Mouse (Mus musculus) lung, postnatal 0 days (tissue): Measurements from ENCODE around the gene Cnmd. TPM values are rescaled to one million over a fixed set of nuclear protein-coding genes. Genes with fewer than 3 reads are reported as not detected.
A peak's percentile ranks its signal among the peaks of the same experiment; 100 is the strongest.

ENCODE experiments used
- ATAC-seq: fragments of 200-750 bp; cut with Nextera tagmentation; 2 replicates; pipeline ENCODE4 v1.8.0; 2017; ENCODE audit warnings: moderate library complexity
- DNase-seq: peaks from one replicate; pipeline ENCODE4 v3.0.0-alpha.2; 2016; ENCODE audit warnings: low spot score
- H3K27ac ChIP-seq: fragments of 300-500 bp; sonication (generic); 2 replicates; pipeline ENCODE4 v1.5.1; 2014; ENCODE audit warnings: antibody characterized with exemption, mild to moderate bottlenecking, low read length, mixed read lengths
- H3K27me3 ChIP-seq: fragments of 300-500 bp; sonication (generic); replicated peaks from 2 replicates; pipeline ENCODE4 v1.6.1; 2014; ENCODE audit warnings: low read length, mixed read lengths; ENCODE audit not compliant: insufficient read depth
- H3K36me3 ChIP-seq: fragments of 300-500 bp; sonication (generic); 2 replicates; pipeline ENCODE4 v1.6.1; 2014; ENCODE audit warnings: low read length, mixed read lengths; ENCODE audit not compliant: insufficient read depth
- H3K4me1 ChIP-seq: fragments of 300-500 bp; sonication (generic); 2 replicates; pipeline ENCODE4 v1.6.1; 2014; ENCODE audit warnings: antibody characterized with exemption, low read depth, low read length, mixed read lengths; ENCODE audit not compliant: insufficient read depth
- H3K4me2 ChIP-seq: fragments of 300-500 bp; sonication (generic); replicated peaks from 2 replicates; pipeline ENCODE4 v1.6.1; 2014; ENCODE audit warnings: low read depth, mild to moderate bottlenecking, low read length, moderate library complexity, mixed read lengths
- H3K4me3 ChIP-seq: fragments of 300-500 bp; sonication (generic); 2 replicates; pipeline ENCODE4 v1.5.1; 2014; ENCODE audit warnings: low read depth, low read length
- H3K9ac ChIP-seq: fragments of 300-500 bp; sonication (generic); replicated peaks from 2 replicates; pipeline ENCODE4 v1.6.1; 2014; ENCODE audit warnings: low read depth, mild to moderate bottlenecking
- H3K9me3 ChIP-seq: fragments of 300-500 bp; sonication (generic); 2 replicates; pipeline ENCODE4 v1.6.1; 2016; ENCODE audit warnings: low read length, mixed read lengths
- CTCF ChIP-seq: IDR thresholded peaks from 2 replicates; pipeline ENCODE4 v1.5.1; 2016; ENCODE audit warnings: antibody characterized with exemption, mild to moderate bottlenecking
- EP300 ChIP-seq: IDR thresholded peaks from 2 replicates; pipeline ENCODE4 v1.6.1; 2016; ENCODE audit warnings: antibody characterized with exemption, mild to moderate bottlenecking, control low read depth
- WGBS: fragments of 180-500 bp; shearing (Covaris S2); extraction: QIAGEN DNeasy Blood & Tissue Kit; methylation state at CpG from one replicate; pipeline ENCODE4 v1.1.7; 2014; 5-methylcytosine and 5-hydroxymethylcytosine counted together
- polyA plus RNA-seq: library from polyadenylated mRNA; unstranded; fragments of >200 nt; fragmentation: Nextera tagmentation; extraction: Ambion mirVana; gene quantifications from 2 replicates; pipeline ENCODE4 v1.2.1, GENCODE M21; 2015

Gene Cnmd
- polyA plus RNA-seq, 1 experiment from 2014 or later, result 0.26 TPM

DNA sequence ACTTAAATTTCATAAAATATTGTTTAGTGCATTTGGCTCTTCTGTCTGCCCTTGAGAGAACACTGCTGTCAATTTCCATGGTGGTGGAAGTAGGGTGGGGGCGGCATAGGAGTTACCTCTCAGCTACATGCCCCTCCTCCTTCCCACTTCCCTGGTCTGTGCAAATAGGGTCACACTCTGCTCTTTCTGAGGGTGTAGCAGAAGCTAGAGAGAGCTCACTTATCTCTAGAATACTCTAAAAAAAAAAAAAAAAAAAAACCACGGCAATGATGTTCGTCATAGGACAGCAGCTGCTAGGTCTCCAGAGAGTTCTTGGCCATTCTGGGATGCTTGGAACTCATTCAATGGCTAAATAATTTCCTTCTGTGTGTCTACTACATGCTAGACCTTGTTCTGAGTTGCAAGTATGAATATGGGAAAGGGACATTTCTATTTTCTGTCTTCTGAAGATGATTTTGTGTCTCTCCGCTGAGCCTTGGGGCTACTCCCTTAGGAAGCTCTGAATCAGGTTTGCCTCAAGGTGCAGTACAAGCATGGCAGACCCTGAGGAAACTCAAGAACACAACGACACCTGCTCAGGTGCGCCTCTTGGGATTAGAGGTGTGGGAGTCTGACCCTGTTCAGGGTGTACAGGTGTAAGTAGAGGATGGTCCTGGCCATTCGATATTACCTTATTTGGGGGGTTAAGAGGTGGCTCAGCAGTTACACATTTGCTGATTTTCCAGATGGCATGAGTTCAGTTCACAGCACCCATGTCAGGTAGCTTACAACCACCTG, 28.3 kb upstream of the Cnmd start:
- ATAC-seq (no peak), DNase-seq (no peak)
- Histone ChIP-seq H3K9ac (no peak overlapping the region), H3K4me1 (no peaks in the 10 kb centered on the region), H3K36me3 (no peaks in the 10 kb centered on the region), H3K4me3 (no peak overlapping the region), H3K9me3 (no peaks in the 10 kb centered on the region), H3K27ac (no peak overlapping the region), H3K27me3 (no peaks in the 10 kb centered on the region), H3K4me2 (no peak overlapping the region)
- 76% methylated on average over 7 of the region's 7 CpGs for WGBS
- TF ChIP-seq EP300 (no peak), CTCF (no peak)

DNA sequence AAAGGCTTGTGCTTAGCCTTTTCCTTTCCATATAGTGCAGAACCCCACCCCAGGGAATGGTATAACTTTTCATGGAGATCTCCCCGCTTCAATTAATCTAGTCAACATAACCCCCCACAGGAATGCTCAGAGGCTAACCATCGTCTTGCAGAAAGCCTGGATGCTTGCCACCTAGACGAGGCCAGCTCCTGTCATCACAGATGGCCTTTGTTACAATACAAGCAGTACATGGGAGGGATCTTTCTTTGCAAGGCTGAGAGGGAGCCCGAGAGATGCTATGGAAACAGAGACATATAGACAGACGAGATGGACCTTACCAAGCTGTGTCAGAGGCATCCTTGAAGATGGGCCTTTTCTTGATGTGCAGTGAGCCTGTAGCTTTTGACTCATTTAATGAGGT, 18.7 kb upstream of the Cnmd start:
- ATAC-seq, result no peak
- no peak overlapping the region for H3K9ac ChIP-seq
- H3K4me3 ChIP-seq, result no peak overlapping the region
- TF ChIP-seq CTCF, result no peak
- no peak for TF ChIP-seq EP300
- no peaks in the 10 kb centered on the region for H3K9me3 ChIP-seq
- H3K4me2 ChIP-seq, result no peak overlapping the region
- H3K4me1 ChIP-seq, result no peaks in the 10 kb centered on the region
- no peak overlapping the region for H3K27ac ChIP-seq
- H3K36me3 ChIP-seq, result no peaks in the 10 kb centered on the region
- WGBS, result 61% methylated on average over 5 of the region's 5 CpGs
- H3K27me3 ChIP-seq, result no peaks in the 10 kb centered on the region
- DNase-seq, result no peak

DNA sequence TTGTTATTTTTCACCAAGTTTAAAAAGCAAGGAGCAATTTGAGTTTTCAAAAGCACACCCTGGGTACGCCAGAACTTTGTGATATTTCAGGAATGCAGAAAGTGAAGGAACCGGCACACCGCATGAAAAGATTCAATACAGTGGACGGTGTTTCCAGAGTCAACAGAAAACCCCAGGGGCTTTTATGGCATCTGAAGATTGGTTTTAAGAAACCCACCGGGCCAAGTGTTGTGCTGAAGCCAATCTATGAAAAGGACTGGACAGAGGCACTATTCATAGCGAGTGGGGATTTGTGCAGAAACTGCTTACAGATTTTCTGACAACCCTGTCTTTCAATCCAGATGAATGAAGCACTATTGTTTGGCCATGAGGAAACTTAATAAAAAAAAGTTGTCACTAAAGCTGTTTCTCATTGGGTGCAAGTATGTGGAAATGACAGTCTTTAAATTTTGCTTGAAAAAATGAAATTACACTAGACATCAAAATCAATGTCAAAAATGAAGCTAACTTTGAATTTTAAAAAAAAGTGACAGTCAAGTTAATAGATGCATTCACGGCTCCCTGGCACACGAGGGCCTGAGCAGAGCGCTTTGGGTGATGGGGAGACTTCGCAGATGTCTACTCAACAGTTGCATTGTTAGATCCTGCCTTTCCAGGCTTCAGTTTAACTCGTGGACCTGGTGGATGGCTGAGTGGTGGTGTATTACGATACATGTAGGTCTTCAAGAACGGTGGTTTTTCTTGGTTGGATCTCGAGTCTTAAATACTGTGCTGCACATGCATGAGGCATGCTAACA, 16.1 kb upstream of the Cnmd start:
- no peak overlapping the region for H3K4me3 ChIP-seq
- no peaks in the 10 kb centered on the region for H3K4me1 ChIP-seq
- no peak for ATAC-seq
- no peak overlapping the region for H3K27ac ChIP-seq
- no peaks in the 10 kb centered on the region for H3K27me3 ChIP-seq
- 52% methylated on average over 14 of the region's 14 CpGs for WGBS
- no peaks in the 10 kb centered on the region for H3K36me3 ChIP-seq
- TF ChIP-seq CTCF (no peak), EP300 (no peak)
- H3K9ac ChIP-seq, result no peak overlapping the region
- DNase-seq, result no peak
- H3K9me3 ChIP-seq, result no peaks in the 10 kb centered on the region
- H3K4me2 ChIP-seq, result no peak overlapping the region

DNA sequence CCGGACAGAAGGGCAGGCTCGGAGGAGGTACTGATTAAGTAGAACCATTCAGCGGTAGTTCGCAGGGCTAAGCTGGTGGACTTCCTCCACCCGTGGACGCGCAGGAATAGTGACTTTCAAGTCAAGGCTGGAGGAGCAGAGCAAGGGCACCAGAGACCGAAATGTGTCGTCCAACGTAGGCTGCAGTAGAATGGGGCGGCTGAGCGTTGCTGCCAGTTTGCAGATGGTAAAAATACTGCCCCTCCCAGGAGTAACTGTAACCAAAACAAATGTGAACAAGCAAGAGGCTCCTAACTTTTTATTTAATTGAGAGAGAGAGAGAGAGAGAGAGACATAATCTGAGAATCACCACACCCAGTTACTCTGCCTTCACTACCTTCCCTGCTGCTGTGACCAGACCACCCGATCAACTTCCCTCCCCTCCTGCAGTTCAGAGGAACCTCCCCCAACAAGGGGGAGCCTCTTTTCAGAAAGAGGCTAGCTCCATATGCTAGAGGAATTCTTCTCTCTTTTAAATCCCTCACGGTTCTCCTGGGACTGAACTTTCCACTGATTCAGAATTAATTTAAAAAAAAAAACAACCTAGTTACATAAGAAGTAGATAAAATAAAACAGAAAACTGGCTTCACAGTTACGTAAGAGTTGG, 15.3 kb upstream of the Cnmd start:
- TF ChIP-seq EP300 (no peak), CTCF (no peak)
- no peak overlapping the region for H3K4me3 ChIP-seq
- WGBS, result 47% methylated on average over 15 of the region's 15 CpGs
- no peak overlapping the region for H3K9ac ChIP-seq
- no peaks in the 10 kb centered on the region for H3K4me1 ChIP-seq
- DNase-seq (no peak), ATAC-seq (no peak)
- H3K27me3 ChIP-seq, result no peaks in the 10 kb centered on the region
- H3K27ac ChIP-seq, result no peak overlapping the region
- H3K4me2 ChIP-seq, result 0 out of 2 replicates have a peak overlapping the region, but pooled peaks have one; percentile 28
- H3K36me3 ChIP-seq, result no peaks in the 10 kb centered on the region
- no peaks in the 10 kb centered on the region for H3K9me3 ChIP-seq

DNA sequence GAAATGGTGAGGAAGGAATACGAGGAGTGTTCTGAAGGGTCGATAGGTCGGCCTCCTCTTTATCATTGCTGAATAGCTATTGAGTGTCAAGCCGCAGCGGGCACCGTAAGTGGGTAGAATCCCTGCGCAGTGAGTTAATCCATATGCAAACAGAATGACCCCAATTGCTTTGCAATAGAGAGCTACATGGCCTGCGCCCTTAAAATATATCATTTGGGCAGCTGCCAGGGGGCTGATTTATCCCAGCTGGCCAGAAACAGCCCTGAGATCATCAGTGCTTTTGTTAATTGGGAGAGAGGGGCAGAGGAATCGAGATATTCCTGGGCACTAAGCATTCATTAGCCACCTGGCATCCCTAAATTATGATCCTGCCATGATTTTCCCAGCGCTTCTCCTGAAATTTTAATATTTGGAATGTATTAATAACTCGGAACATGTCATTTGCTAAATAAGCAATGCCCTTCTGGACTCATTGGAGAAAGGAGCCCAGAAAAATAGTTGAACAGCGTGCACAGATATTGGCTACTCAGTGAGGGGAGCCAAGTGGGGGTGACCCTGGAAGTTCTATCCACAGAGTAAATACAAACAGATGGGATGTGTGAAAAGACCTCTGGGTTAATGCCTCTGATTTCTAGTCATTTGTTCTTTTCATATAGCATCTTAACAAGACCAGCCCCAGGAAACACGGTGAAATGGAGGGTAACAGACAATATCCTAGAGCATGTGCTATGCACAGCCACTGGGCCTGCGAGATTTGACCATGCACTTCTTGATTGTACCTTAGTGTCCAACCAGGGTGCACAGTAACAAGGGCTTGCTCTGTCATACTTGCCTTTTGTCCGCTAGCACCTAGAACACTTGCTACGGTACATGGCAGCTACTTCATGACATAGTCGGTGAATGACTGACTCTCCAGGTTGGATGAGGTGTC, 11.4 kb upstream of the Cnmd start:
- Histone ChIP-seq H3K9me3 (no peaks in the 10 kb centered on the region), H3K4me3 (no peak overlapping the region), H3K27ac (no peak overlapping the region), H3K36me3 (no peaks in the 10 kb centered on the region), H3K27me3 (no peaks in the 10 kb centered on the region), H3K4me2 (no peak overlapping the region), H3K9ac (no peak overlapping the region), H3K4me1 (no peaks in the 10 kb centered on the region)
- no peak for TF ChIP-seq EP300
- TF ChIP-seq CTCF, result no peak
- DNase-seq, result no peak
- ATAC-seq, result no peak
- 67% methylated on average over 17 of the region's 17 CpGs for WGBS

DNA sequence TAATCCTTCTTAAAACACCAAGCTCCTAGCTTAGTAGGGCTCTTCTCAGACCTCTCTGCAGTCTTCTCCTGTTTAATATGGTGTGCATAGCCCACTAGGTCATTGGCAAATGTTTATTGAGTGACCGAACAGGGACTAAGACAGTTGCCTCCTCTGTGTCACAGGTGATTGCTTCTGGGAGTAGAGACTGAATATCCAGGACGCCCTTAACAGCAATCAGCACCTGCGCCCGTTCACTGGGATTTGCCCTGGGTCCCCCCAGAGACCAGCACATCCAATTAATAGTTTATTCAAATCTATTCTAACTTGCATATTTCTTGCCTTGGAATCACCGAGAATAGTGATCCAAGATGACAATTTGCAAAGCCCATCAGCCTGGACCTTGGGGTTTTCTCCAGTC, 10.6 kb upstream of the Cnmd start:
- no peak overlapping the region for H3K9ac ChIP-seq
- no peaks in the 10 kb centered on the region for H3K36me3 ChIP-seq
- ATAC-seq, result no peak
- no peak overlapping the region for H3K4me2 ChIP-seq
- no peaks in the 10 kb centered on the region for H3K9me3 ChIP-seq
- no peaks in the 10 kb centered on the region for H3K4me1 ChIP-seq
- 87% methylated on average over 5 of the region's 5 CpGs for WGBS
- no peaks in the 10 kb centered on the region for H3K27me3 ChIP-seq
- no peak overlapping the region for H3K4me3 ChIP-seq
- TF ChIP-seq EP300 (no peak), CTCF (no peak)
- DNase-seq, result no peak
- no peak overlapping the region for H3K27ac ChIP-seq
